Mouse (Mus musculus): Measurements from ENCODE around the gene Trpc4ap.

The Trpc4ap gene

DNA sequence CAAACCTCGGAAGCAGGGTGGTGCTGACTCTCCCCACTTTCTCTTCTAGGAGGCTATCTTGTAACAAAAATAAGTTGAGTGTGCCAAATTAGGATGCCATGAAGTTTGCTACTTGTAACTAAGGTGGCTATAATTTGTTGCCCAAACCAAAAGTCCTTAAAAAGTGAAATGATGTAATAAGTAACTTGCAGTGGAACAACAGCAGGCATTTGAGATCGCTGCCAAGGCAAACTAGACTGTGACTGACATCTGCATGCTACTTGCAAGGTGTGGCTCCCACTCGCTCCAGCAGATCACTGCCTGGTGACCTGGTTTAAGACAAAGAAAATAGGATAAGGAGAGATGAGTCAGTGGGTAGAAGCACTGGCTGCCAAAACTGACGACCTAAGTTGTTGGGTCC, 952 bp upstream of the Trpc4ap start:
- peak; percentile 74 for DNase-seq (ENCODE audit: inconsistent ontology term)

DNA sequence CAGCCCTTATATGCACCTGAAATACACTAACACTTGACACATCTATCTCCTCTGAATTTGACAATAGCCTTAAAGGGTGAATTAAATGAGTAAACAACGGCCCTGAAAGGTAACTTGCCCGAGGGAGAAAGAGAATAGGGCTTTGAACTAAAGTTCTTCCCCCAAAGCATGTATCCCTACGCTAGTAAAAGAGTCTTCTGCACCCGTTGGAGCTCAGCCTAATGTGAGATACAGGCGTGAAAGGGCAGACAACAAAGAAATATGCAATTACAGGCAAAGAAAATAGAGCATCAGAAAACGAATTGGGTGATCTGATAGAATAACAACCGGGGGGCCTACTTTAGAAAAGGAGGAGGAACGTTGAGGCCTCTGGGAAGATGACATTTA, 855 bp downstream of the Trpc4ap start:
- DNase-seq (ENCODE audit: inconsistent ontology term) = peak; percentile 35

DNA sequence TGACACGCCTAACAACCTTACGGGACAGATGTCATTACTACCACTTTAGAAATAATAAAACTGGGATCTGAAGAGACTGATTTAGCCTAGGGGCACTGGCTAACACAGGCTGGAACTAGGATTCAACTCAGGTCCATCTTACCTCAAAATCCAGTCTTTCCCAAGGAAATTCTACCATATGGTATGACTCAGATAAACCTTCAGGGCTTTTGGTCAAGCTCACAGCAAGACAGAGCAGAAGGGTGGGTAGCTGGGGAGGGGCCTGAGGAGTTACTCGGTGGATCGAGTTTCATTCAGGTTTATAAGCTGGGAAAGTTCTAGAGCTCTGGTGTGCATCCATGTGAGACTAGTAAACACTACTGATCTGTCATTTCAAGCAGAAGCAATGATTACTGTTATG, 3.0 kb downstream of the Trpc4ap start:
- DNase-seq (ENCODE audit: inconsistent ontology term) = no peak

DNA sequence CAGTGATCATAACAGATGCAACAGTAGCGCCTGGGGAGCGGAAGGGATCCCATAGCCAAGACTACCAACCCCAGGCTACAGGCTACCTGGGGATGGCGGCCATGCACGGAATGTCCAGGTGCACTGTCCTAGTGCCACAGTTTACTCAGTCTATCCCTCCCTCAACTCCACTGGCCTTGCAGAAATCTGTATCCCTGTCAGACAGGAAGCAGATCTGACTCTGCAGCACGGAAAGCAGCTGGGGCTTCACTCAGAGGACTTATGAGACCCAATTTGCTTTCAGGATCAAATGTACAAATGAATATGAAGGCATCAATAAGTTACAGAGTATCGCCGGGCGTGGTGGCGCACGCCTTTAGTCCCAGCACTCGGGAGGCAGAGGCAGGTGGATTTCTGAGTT, 4.4 kb downstream of the Trpc4ap start:
- DNase-seq (ENCODE audit: inconsistent ontology term) = no peak

DNA sequence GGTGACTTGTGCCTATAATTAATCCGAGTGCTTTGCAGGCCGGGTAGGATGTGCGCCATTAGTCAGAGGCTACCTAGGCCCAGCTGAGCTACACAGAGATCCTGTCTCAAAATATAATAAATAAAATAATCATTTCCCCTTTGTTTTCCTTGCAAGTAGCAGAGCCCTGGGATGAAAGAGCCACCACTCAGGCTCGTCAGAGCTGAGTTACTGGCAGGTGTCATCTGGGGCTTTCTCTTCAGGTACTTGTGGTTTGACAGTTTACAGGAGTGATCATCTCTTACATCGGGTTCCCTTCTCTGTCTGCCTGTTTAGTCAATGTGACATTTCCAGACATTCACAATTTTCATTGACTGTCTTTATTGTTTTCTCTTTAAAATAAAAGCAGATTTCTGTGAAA, 5.6 kb downstream of the Trpc4ap start:
- no peak for DNase-seq (ENCODE audit: inconsistent ontology term)

DNA sequence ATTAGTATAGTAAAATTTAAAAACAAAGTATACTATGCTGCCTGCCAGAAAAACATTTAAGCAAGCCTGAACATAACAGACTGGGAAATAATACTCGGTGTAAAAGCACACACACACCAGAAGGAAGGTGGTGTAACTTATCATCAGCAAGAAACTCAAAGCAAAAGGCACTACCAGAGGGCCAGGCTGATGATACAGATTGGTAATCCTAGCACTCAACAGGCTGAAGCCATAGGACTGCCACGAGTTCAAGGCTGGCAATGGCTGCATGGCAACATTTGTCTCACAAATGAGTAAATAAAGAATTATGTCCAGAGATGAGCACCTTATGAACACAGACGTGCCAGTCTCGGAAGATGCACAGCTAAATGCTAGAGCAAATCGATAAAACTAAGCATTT, 8.4 kb downstream of the Trpc4ap start:
- DNase-seq (ENCODE audit: inconsistent ontology term) = no peak

DNA sequence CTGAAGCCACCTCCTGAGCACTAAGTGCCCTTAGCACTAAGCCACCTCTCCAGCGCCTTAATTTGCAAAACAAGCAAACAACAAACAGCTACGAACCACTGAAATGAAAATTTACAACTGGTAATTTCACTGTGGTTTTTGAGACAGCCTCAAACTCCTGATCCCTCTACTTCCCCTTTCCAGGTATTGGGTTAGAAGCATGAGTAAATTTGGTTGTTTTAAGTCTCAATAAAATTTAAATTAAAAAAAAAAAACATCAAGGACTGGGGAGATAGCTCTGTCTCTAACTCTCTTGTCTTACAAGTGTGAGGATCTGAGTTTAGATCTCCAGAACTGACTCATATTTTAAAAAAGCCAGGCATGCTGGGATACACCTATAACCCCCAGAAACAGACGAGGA, 9.0 kb downstream of the Trpc4ap start:
- no peak for DNase-seq (ENCODE audit: inconsistent ontology term)

DNA sequence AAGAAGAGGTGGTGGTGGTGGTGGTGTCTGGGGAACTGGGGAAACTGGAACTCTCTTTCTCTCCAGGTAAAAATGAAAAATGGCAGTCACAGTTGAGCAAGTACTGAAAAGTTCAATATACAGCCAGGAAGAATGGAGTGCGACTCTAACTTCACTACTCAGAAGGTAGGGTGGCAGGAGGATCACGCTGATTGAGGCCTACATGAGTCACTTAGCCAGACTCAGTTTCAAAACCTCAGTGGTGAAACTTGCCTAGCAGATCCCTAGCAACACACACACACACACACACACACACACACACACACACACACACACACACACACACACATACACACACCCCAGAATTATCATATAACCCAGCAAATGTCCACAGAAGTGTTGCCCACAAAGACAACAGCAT, 10.3 kb downstream of the Trpc4ap start:
- DNase-seq (ENCODE audit: inconsistent ontology term) = no peak

DNA sequence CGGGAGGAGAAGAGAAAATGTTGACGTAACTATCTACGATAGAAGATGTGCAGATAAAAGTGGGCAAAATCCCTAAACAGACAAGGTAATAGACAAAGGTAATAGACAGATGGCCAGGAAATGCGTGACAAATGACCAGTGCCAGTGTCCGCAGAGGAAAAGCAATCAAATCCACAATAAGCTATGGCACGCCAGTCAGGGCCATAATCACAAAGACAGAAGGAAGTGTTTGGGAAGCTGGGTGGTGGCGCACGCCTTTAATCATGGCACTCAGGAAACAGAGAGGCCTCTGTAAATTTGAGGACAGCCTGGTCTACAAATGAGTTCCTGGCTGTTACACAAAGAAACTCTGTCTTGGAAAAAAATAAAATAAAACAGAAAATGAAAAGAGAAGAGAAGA, 11.0 kb downstream of the Trpc4ap start:
- no peak for DNase-seq (ENCODE audit: inconsistent ontology term)

DNA sequence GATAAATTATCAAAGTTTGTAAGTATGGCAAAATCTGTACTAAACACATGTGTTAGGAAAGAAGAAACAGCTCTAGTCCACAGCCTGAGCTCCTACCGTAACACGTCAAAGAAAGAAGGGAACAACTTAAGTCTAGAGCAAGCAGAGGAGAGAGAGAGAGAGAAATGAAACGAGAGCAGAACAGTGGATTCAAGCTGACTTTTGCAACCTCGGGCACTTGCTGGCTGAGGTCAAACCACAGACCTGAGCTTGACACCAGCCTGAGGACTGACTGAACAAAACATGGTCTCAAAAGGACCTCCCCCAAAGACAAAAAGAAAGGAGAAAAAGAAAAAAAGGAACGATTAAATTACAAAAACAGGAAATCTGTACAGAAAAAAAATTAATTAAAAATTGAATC, 11.6 kb downstream of the Trpc4ap start:
- no peak for DNase-seq (ENCODE audit: inconsistent ontology term)

DNA sequence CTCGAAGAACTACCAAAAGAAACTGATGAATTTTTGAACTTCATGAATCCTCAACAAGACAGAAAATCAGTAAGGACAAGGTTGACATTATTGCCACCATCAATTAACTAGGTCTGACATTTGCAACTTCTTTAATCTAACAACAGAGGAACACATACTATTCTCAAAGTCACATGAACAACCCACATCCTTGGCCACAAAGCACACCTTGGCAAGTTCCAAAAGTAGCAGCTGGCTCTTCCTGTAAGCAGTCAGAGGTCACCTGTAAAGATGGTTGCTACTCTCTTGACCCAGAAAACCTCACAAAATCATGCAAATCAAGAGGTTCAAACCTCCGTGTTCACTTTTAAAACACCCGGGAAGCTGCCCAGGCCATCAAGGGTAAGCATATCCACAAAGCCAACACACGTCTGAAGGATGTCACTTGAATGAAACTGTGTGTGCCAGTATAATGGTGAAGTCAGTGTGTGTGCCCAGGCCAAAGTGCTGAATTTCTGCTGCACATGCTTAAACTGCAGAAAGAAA, 12.5 kb downstream of the Trpc4ap start:
- DNase-seq (ENCODE audit: inconsistent ontology term) = no peak

DNA sequence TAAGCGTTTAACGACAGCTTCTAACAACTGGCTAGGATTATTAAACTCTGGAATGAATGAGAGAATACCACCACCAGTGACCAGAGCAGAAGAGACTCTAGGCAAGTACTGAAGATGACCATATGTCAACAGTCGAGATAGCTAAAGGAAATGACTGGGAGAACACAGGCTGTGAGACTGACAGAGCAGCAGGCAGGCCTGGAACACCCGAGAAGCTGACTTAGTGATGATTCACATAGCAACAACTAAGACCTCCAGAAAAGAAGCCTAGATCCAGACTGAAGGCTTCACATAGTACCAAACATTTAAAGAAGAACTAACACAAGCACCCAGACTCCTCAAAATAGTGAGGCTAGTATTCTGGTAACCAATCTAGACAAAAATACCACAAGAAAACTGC, 17.1 kb downstream of the Trpc4ap start:
- DNase-seq (ENCODE audit: inconsistent ontology term) = no peak

DNA sequence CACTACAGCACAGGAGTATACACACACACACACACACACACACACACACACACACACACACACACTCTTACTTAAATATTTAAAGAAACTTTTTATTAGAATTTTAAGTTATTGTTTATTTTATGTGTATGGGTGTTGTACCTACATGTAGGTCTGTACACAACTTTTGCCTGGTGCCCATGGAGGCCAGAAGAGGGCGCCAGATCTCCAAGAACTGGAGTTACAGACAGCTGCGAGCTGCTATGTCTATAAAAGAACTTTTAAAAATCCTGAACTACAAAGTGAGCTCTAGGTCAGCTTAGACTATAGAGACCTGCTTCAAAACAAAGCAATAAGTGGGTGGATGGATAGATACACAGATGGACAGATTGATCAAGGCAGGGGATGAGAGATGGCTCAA, 18.6 kb downstream of the Trpc4ap start:
- peak; percentile 23 for DNase-seq (ENCODE audit: inconsistent ontology term)

DNA sequence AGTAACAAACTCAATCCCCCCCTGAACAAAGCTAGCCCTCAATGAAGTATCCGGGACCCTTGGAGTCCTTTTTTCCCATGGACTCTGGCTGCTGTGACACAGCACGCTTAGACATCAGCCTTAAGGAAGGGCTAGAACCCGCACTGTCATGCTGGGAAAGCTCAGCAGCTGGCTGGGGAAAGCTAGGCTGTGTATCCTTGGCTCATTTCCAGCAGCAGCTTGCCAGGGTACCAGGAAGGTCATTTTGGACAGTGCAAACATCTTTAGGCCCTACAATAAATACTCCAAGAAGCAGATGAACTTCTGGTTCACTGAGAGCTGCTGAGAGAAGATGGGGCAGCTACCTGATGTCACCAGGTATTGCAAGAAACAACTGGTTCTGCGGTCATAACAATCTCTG, 20.9 kb downstream of the Trpc4ap start:
- DNase-seq (ENCODE audit: inconsistent ontology term) = no peak

DNA sequence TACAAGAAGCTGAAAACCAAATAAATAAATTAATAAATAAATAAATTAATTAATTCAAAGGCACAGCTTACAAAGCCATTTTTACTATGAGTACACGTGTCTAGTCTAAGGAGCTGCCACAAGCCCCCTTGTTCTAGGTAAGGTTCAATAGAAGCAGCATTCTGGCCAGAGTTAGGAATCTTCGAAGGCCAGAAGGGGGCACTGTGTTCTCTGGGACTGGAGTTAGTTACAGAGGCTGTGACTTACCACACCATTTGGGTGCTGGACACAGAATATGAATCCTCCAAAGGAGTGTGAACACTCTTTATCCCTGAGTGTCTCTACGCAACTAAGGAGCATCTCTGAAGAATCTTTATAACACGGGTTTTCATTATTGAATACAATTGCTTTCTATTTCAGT, 23.7 kb downstream of the Trpc4ap start:
- DNase-seq (ENCODE audit: inconsistent ontology term) = no peak

DNA sequence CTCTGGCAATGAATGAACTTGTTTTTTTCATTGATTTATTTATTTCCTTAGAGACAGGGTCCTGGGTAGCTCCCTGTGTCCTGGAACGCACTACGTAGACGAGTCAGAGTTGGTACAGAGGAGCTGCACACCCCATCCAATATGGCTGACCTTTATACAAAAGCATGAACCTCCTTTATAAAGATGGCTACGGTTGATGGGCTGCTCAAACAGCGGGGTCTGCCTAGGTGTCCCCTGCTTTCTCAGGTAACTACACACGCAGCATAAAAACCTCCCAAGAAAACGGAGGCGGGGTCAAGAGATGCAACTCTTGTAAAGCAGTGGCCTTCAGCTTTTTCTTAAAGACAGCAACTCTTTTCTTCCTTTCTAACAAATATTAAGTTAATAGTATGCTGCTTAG, 24.3 kb downstream of the Trpc4ap start:
- no peak for DNase-seq (ENCODE audit: inconsistent ontology term)

DNA sequence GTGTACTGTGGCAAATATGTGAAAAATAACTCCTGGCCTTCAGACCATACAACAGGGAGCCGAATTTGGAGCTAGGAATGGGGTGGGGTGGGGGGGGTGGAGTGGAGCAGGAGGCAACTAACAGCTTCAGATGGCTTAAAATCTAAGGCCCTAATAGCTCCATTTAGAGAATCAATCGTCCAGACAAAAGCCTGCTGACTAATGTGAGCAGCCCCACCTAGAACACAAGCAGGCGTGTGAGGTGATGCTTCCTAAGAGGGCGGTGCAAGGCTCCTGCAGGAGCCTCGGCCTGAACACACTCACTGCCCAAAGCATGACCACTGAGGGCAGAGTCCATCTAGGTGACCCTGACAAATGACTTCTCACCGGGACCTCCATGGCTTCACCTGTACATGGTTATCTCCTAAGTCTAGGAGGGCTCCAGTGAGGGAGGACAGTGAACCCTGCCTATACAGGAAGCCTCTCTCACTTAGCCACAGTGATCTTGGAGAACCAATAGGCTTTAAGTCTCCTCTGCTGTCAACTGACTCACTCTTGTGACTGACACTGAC, 28.2 kb downstream of the Trpc4ap start:
- no peak for DNase-seq (ENCODE audit: inconsistent ontology term)

DNA sequence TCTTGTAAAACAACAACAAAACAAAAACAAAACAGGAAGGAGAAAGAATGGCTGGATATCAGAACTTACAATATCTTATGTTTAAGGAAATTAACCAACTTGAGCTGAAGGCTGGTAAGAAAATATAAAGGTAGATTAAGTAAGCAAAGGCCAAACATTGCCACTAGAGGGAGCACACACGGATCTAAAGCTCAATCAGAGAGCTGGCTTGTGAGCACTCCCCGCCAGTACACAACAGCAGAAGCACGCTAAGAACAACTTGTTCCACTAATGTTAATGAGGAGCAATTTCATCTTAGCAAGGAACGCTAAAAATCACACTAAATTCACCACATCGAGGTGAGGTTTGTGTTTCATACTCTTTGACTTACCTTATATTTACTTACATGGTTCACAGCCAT, 29.1 kb downstream of the Trpc4ap start:
- no peak for DNase-seq (ENCODE audit: inconsistent ontology term)

DNA sequence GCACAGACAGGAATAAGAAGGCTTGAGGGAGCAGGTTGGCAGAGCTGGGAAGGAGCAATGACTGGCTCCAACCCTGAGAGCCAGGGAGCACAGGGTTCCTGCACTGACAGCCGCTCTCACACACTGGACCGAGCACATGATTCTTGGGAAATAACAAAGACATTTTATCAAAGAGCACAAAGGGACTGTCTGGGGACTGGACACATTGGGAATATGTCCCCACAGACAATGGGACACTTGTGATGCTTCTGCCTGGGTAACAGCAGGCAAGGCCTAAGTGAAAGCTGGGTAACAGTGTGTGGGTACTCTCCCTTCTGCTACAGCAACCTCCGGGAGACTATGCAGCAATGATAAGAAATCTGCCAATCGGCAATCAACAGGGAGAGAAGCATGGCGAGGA, 29.8 kb downstream of the Trpc4ap start:
- no peak for DNase-seq (ENCODE audit: inconsistent ontology term)

DNA sequence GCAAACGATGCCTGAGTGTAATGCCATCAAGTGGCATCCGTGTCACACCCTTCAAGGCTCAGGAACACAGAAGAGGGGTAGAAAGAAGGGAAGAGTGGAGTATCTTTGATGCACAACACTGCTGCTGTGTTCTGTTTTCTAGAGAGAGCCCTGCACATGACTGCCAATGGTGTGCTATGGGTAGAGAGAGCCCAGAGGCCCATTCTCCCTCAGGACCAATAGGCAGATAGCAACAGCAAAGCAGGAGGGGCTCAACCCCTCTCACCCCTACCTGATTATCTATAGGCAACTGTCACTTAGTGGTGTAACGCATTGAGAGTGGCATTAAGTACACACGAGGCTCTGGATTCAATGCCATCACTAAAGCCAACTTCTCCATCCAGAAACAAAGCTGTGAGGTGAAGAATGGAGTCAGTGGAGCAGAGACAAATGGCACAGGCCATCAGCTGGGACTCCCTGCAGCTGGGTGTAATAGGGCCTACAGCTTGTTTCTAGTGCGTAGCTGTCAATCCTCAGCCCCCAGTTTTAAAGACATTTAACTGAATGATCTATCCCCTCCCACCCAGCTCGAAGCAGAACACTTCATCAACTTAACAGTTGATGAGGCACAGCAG, 36.3 kb downstream of the Trpc4ap start:
- no peak for DNase-seq (ENCODE audit: inconsistent ontology term)

DNA sequence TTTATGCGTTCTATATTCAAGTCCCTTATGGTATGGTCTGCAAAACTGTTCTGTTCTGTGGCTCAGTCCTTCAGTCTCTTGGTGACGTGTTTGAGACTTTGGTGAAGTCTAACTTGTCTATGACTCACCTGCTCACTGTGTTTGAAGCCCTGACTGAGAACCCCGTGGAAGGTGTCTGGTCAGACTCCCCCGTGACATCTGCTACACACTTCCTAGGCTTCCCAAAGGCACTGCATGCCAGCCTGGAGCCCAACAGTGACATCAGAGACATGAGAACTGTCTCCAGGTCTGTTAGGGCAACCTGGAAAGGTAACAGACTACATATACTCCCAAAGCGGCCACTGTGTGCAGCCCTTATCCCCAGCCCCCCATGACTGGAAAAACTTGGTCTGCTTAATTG, 39.6 kb downstream of the Trpc4ap start:
- no peak for DNase-seq (ENCODE audit: inconsistent ontology term)

DNA sequence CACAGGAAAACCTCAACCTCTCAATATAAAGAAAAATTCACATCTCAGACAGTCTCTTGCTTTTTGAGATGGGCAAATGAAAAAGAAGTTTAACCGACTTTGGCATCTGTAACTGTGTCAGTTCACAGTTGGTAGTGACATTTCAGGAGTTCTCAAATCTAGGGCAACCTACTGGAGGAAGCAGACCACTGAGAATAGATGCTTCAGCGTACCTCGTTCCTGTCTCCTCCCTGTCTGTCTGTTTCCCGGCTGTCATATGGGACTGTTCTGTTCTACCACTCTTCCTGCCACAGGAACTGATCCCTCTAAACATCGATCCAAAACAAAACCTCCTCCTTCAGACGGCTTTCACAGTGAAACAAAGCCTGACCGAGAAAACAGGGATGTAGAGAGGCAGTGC, 46.4 kb downstream of the Trpc4ap start:
- no peak for DNase-seq (ENCODE audit: inconsistent ontology term)

DNA sequence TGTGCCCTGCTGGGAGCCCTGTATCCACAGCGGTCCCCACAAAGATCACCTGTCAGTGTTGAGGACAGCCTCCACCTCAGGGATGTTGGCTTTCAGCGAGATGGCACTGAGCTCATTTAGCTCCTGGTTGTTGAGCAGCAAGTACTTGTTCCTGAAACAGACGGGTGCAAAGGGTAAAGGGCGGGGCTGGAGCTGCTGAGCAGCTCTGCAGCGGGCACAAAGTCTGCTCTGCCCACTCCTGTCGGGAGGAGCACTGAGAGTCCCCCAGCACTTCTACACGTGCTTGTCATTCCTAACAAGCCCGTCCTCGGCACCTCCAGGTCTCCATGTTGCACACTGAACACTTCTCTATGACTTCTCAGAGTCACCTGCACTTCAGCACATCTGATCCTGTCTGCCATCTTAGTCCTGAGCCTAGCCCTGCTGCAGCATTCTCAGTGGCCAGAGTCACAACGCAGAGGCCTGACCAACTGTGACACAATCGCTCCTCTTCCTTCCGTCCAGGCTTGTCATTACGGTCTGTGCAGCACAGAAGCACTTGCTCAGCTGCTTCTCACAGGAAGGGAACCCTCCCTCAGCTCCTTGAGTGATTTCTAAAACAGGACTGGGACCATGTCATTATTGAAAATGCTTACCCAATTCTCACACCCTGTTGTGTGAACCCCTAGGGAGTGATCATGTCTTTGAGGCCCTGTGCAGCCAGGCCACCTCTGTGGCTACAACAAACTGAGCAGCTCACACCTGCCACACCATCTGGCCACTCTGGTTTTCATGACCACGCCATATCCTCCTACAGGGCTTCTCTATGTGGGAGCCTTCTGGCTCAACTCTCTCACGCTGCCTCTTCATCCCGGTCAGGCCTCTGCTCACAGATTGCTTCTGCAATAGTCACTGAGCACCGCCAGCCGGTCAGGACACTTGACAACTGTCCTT, 50.4 kb downstream of the Trpc4ap start:
- DNase-seq (ENCODE audit: inconsistent ontology term) = no peak

Measured in Muller cell, postnatal 12 days (primary cell).